Comparison of ENCODE assay signal across 15 mouse cellular contexts in genomic region chr11:105466756-105467155, GRCm38 (mm10). TPM values are rescaled to one million over a fixed set of nuclear protein-coding genes. Genes with fewer than 3 reads are reported as not detected.
DNase-seq lines count a peak whose midpoint lies in the region; ATAC-seq lines count a peak whose summit lies in the region.
"Had no signal": no experiment of that assay in that cellular context is flagged by ENCODE, and none has a peak within 500 bp of the region (broad histone marks: within the 10 kb centered on the region; RNA-seq: fewer than 3 reads in every experiment).

No protein-coding gene starts in this region.

- DNase-seq in heart, postnatal 4 days = no peak
- DNase-seq in 416B (ENCODE audit: low read depth) (peak; percentile 4), adipocyte (ENCODE audit: low spot score) (peak; percentile 21)
- no peak for DNase-seq in right cerebral cortex, adult 2 months (ENCODE audit: low spot score in 2 of 2)
- no peak for DNase-seq in adrenal gland, adult 2 months
- DNase-seq in retina, embryonic 14.5 days (ENCODE audit: low spot score) = no peak
- DNase-seq: cerebellum, postnatal 14 days; layer of hippocampus, adult 9-11 months; spleen, adult 18-20 months had no signal

- no peaks in the 10 kb centered on the region for H3K36me3 ChIP-seq in heart, embryonic 12.5 days
- no peaks in the 10 kb centered on the region for H3K36me3 ChIP-seq in heart, embryonic 15.5 days
- H3K36me3 ChIP-seq: forebrain, embryonic 10.5 days had no signal

- no peak for ATAC-seq in heart, embryonic 12.5 days (ENCODE audit: insufficient number of reproducible peaks, low FRiP score)
- no peak for ATAC-seq in heart, embryonic 15.5 days (replicated peaks; ENCODE audit: insufficient number of reproducible peaks, insufficient read depth, low FRiP score, low read depth)
- ATAC-seq: hindbrain, postnatal 0 days had no signal

- no peak overlapping the region for H3K9ac ChIP-seq in heart, embryonic 12.5 days
- H3K9ac ChIP-seq in heart, embryonic 15.5 days = no peak overlapping the region

- peak overlapping the region; percentile 67; the same call in 1 of the 2 replicates for H3K27ac ChIP-seq in heart, embryonic 12.5 days (ENCODE audit: poor library complexity, severe bottlenecking)
- H3K27ac ChIP-seq in heart, embryonic 15.5 days = peak overlapping the region; percentile 46
- H3K27ac ChIP-seq: hindbrain, postnatal 0 days had no signal

- H3K4me3 ChIP-seq in heart, embryonic 12.5 days = no peak overlapping the region
- H3K4me3 ChIP-seq in heart, embryonic 15.5 days = no peak overlapping the region
- H3K4me3 ChIP-seq: forebrain, embryonic 10.5 days had no signal

- H3K9me3 ChIP-seq in heart, embryonic 12.5 days (replicated peaks) = no peaks in the 10 kb centered on the region
- H3K9me3 ChIP-seq in heart, embryonic 15.5 days (replicated peaks) = no peaks in the 10 kb centered on the region
- H3K9me3 ChIP-seq: forebrain, embryonic 10.5 days had no signal

- WGBS in heart, embryonic 12.5 days = 56% methylated on average over 4 of the region's 4 CpGs
- WGBS in heart, embryonic 15.5 days = 41% methylated on average over 4 of the region's 4 CpGs

- H3K4me2 ChIP-seq in heart, embryonic 12.5 days = no peak overlapping the region
- no peak overlapping the region for H3K4me2 ChIP-seq in heart, embryonic 15.5 days

- H3K27me3 ChIP-seq in heart, embryonic 12.5 days (replicated peaks) = no peaks in the 10 kb centered on the region
- no peaks in the 10 kb centered on the region for H3K27me3 ChIP-seq in heart, embryonic 15.5 days

- H3K4me1 ChIP-seq in heart, embryonic 12.5 days (replicated peaks) = peaks cover 52% of the 10 kb centered on the region
- H3K4me1 ChIP-seq in heart, embryonic 15.5 days (replicated peaks) = peaks cover 40% of the 10 kb centered on the region

RNA-seq across cellular contexts. Expression of gene March10, which starts 10.2 kb away (rescaled TPM):
- 0.57 TPM in 1 of 2 replicates, not detected in the other for polyA plus RNA-seq in heart, embryonic 12.5 days (2016; fragmentation: Nextera tagmentation; extraction: Ambion mirVana)
- under 1 TPM in 1 of 2 experiments, not detected in 1; 0.09 TPM for total RNA-seq in heart, postnatal 4 days (2021)
- polyA plus RNA-seq in heart, embryonic 15.5 days (2015; fragmentation: Nextera tagmentation; extraction: Ambion mirVana) = 0.16 TPM in 1 of 2 replicates, not detected in the other
- total RNA-seq in adrenal gland, adult 2 months (2021) = not detected
- not detected in 2 replicates for polyA plus RNA-seq in adrenal gland, adult 2 months (2012; rRNA removed)
- polyA plus RNA-seq: kidney, embryonic 14.5 days; limb, embryonic 11.5 days had no signal

Comparison
In these comparisons a context has a peak if more than half of its experiments do, and no peak if none do; other contexts are left out.
1. DNase-seq: peak in 416B (single experiment) and adipocyte (single experiment); none in heart, postnatal 4 days (single experiment), right cerebral cortex, adult 2 months (0 of 2), adrenal gland, adult 2 months (single experiment) and retina, embryonic 14.5 days (single experiment).